Mouse (Mus musculus) CH12.LX (cell line): ENCODE measurements around the gene Cyth3. TPM values are rescaled to one million over a fixed set of nuclear protein-coding genes. Genes with fewer than 3 reads are reported as not detected.

Source experiments
- DNase-seq: peaks from one replicate; pipeline ENCODE4 v3.0.0-alpha.2; 2013; ENCODE audit errors: extremely low read depth
- H3K27ac ChIP-seq: 2 replicates; pipeline ENCODE4 v1.5.1; 2012; ENCODE audit warnings: low read depth, mild to moderate bottlenecking, control low read depth, moderate library complexity; ENCODE audit not compliant: insufficient read depth
- H3K27me3 ChIP-seq: replicated peaks from 2 replicates; pipeline ENCODE3; 2012; ENCODE audit warnings: inconsistent platforms
- H3K36me3 ChIP-seq, 2 experiments: replicated peaks in 1 of 2; 2 replicates each; pipeline versions ENCODE3 to v1.6.1; 2012; ENCODE audit warnings: inconsistent platforms in 1 of 2, low read length in 1 of 2, mild to moderate bottlenecking in 1 of 2, mixed read lengths in 1 of 2, moderate library complexity in 1 of 2; ENCODE audit not compliant: control insufficient read depth in 1 of 2, insufficient read depth in 1 of 2
- H3K4me1 ChIP-seq, 2 experiments: 2 replicates each; pipeline ENCODE4 v1.6.1; 2012; ENCODE audit warnings: inconsistent platforms in 1 of 2, moderate library complexity in 1 of 2; ENCODE audit not compliant: insufficient read depth in 2 of 2, control insufficient read depth in 1 of 2
- H3K4me2 ChIP-seq: 2 replicates; pipeline ENCODE4 v1.6.1; 2012; ENCODE audit warnings: low read depth, mild to moderate bottlenecking, control low read depth; ENCODE audit not compliant: poor library complexity, insufficient read depth, severe bottlenecking
- H3K4me3 ChIP-seq, 3 experiments: fragments of 150-350 bp in 1 of 3; sonication (generic) in 1 of 3; replicated peaks in 1 of 3; 2 replicates each; pipeline versions ENCODE3 to v1.5.1; 2011 to 2012; ENCODE audit warnings: low read depth in 2 of 3, low read length in 2 of 3, mild to moderate bottlenecking in 2 of 3, moderate library complexity in 2 of 3, control low read depth in 1 of 3, improper control_type of control experiment in 1 of 3, inconsistent platforms in 1 of 3, mixed read lengths in 1 of 3; ENCODE audit not compliant: poor library complexity in 1 of 3
- H3K79me2 ChIP-seq: replicated peaks from 2 replicates; pipeline ENCODE4 v1.6.1; 2012; ENCODE audit warnings: mild to moderate bottlenecking, moderate library complexity; ENCODE audit not compliant: control insufficient read depth, poor library complexity, insufficient read depth, severe bottlenecking; ENCODE audit errors: extremely low read depth
- H3K9ac ChIP-seq: 2 replicates; pipeline ENCODE4 v1.6.1; 2012; ENCODE audit warnings: low read depth, mild to moderate bottlenecking, control low read depth, moderate library complexity; ENCODE audit not compliant: insufficient read depth
- H3K9me3 ChIP-seq: replicated peaks from 2 replicates; pipeline ENCODE3; 2012; ENCODE audit warnings: low read length, inconsistent platforms, mixed read lengths
- CHD2 ChIP-seq: IDR thresholded peaks from 2 replicates; pipeline ENCODE4 v1.6.1; 2011; ENCODE audit warnings: low read length, improper control_type of control experiment
- CTCF ChIP-seq, 2 experiments: IDR thresholded peaks in 1 of 2; conservative IDR thresholded peaks in 1 of 2; 2 replicates each; pipeline ENCODE4 v1.5.1; 2011 to 2012; ENCODE audit warnings: low read depth in 2 of 2, low read length in 2 of 2, improper control_type of control experiment in 1 of 2, inconsistent platforms in 1 of 2, mild to moderate bottlenecking in 1 of 2, moderate library complexity in 1 of 2
- ELF1 ChIP-seq: IDR thresholded peaks from 2 replicates; pipeline ENCODE4 v1.6.1; 2014; ENCODE audit warnings: low read depth, mild to moderate bottlenecking, inconsistent platforms, low read length, improper control_type of control experiment
- GABPA ChIP-seq: IDR thresholded peaks from 2 replicates; pipeline ENCODE4 v1.6.1; 2012; ENCODE audit warnings: low read depth, low read length, improper control_type of control experiment, inconsistent platforms; ENCODE audit not compliant: insufficient replicate concordance
- HCFC1 ChIP-seq: IDR thresholded peaks from 2 replicates; pipeline ENCODE4 v1.6.1; 2012; ENCODE audit warnings: low read depth, mild to moderate bottlenecking, inconsistent platforms, low read length, improper control_type of control experiment
- JUND ChIP-seq: conservative IDR thresholded peaks from 2 replicates; pipeline ENCODE4 v1.6.1; 2011; ENCODE audit warnings: low read depth, low read length, improper control_type of control experiment
- MAZ ChIP-seq: IDR thresholded peaks from 2 replicates; pipeline ENCODE4 v1.6.1; 2012; ENCODE audit warnings: low read depth, mild to moderate bottlenecking, inconsistent platforms, low read length, improper control_type of control experiment, moderate library complexity
- MEF2A ChIP-seq: IDR thresholded peaks from 2 replicates; pipeline ENCODE4 v1.6.1; 2014; ENCODE audit warnings: low read depth, mild to moderate bottlenecking, inconsistent platforms, low read length, improper control_type of control experiment, borderline replicate concordance
- MXI1 ChIP-seq: IDR thresholded peaks from 2 replicates; pipeline ENCODE4 v1.6.1; 2011; ENCODE audit warnings: mild to moderate bottlenecking, low read depth, low read length, improper control_type of control experiment
- NRF1 ChIP-seq: IDR thresholded peaks from 2 replicates; pipeline ENCODE4 v1.6.1; 2014; ENCODE audit warnings: low read depth, mild to moderate bottlenecking, inconsistent platforms, low read length, improper control_type of control experiment, moderate library complexity
- POLR2A ChIP-seq: IDR thresholded peaks from 2 replicates; pipeline ENCODE4 v1.6.1; 2011; ENCODE audit warnings: low read depth, mild to moderate bottlenecking, improper control_type of control experiment, low read length
- POLR2AphosphoS2 ChIP-seq: IDR thresholded peaks from 2 replicates; pipeline ENCODE4 v1.6.1; 2011; ENCODE audit warnings: low read depth, low read length, improper control_type of control experiment
- RAD21 ChIP-seq: IDR thresholded peaks from 2 replicates; pipeline ENCODE4 v1.6.1; 2011; ENCODE audit warnings: low read depth, mild to moderate bottlenecking, low read length, improper control_type of control experiment, moderate library complexity
- RCOR1 ChIP-seq: conservative IDR thresholded peaks from 2 replicates; pipeline ENCODE4 v1.6.1; 2012; ENCODE audit warnings: low read depth, mild to moderate bottlenecking, inconsistent platforms, low read length, improper control_type of control experiment
- SIN3A ChIP-seq: IDR thresholded peaks from 2 replicates; pipeline ENCODE4 v1.6.1; 2012; ENCODE audit warnings: low read length, improper control_type of control experiment, inconsistent platforms
- TCF12 ChIP-seq: IDR thresholded peaks from 2 replicates; pipeline ENCODE4 v1.6.1; 2014; ENCODE audit warnings: low read depth, mild to moderate bottlenecking, inconsistent platforms, low read length, improper control_type of control experiment
- UBTF ChIP-seq: IDR thresholded peaks from 2 replicates; pipeline ENCODE4 v1.6.1; 2012; ENCODE audit warnings: low read depth, mild to moderate bottlenecking, inconsistent platforms, low read length, improper control_type of control experiment, moderate library complexity
- USF1 ChIP-seq: IDR thresholded peaks from 2 replicates; pipeline ENCODE4 v1.6.1; 2014; ENCODE audit warnings: low read depth, mild to moderate bottlenecking, inconsistent platforms, low read length, improper control_type of control experiment
- USF2 ChIP-seq: conservative IDR thresholded peaks from 2 replicates; pipeline ENCODE4 v1.6.1; 2011; ENCODE audit warnings: low read depth, low read length, improper control_type of control experiment
- ZC3H11A ChIP-seq: IDR thresholded peaks from 2 replicates; pipeline ENCODE4 v1.6.1; 2012; ENCODE audit warnings: low read depth, mild to moderate bottlenecking, inconsistent platforms, low read length, improper control_type of control experiment
- ZMIZ1 ChIP-seq: IDR thresholded peaks from 2 replicates; pipeline ENCODE4 v1.6.1; 2012; ENCODE audit warnings: low read depth, mild to moderate bottlenecking, inconsistent platforms, low read length, improper control_type of control experiment
- ZNF384 ChIP-seq: IDR thresholded peaks from 2 replicates; pipeline ENCODE4 v1.6.1; 2012; ENCODE audit warnings: low read depth, low read length, improper control_type of control experiment, inconsistent platforms
- dilution Hi-C: fragments of 300-500 bp; cut with MboI; formaldehyde crosslinking; loops from 2 replicates; pipeline ENCODE4 v1.14.3; 2020; ENCODE audit warnings: low sequenced_read_pairs; ENCODE audit not compliant: extremely low pct_unique_long_range_greater_than_20kb, extremely low pct_ligation_motif_present
- in situ Hi-C: fragments of 300-500 bp; cut with MboI; formaldehyde crosslinking; loops from 3 replicates; pipeline ENCODE4 v1.14.3; 2019; ENCODE audit warnings: low sequenced_read_pairs, low pct_ligation_motif_present, low pct_unique_long_range_greater_than_20kb, mixed read lengths
- polyA plus RNA-seq: library from polyadenylated mRNA; unstranded; fragments of >175 nt; gene quantifications from 2 replicates; pipeline ENCODE4 v1.2.1, GENCODE M21; 2012; ENCODE audit warnings: low read depth; ENCODE audit not compliant: insufficient read length
- total RNA-seq, 2 experiments: library from RNA; depleted of rRNA; stranded (reverse); fragments of 300-350 nt in 1 of 2; fragments of >200 nt in 1 of 2; gene quantifications; 2 replicates each; pipeline ENCODE4 v1.2.3; 2012 to 2014

Cyth3 gene
- total and polyA plus RNA-seq, 3 experiments: 3.3 to 5.4 (median 4.8) TPM

DNA sequence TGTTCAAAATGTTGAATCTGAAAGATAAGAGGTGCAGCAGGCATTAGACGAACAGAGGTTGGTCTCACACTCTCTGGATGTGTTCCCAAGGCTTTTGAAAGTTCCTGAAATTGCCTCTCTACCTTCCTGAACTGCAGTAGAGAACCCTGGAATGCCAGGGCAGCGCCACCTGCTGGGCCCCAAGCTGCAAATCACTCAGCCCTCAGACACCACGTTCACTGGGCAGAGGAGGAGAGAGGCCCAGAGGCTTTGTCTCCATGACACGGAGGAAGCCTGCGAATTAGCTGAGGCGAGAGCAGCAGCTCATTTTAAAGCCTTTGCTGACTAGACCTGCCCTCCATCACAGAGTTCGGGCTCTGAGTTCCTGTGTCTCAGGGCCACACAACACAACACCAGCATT is 89.1 kb downstream of the Cyth3 start (continued):
- no peak for TF ChIP-seq USF1
- TF ChIP-seq ZNF384: no peak
- no peak for TF ChIP-seq HCFC1
- TF ChIP-seq, all 38 proteins: peak for 6

- Histone ChIP-seq H3K27ac (no peak overlapping the region), H3K4me3 (no peak overlapping the region), H3K4me1 (peaks cover 0 to 7% of the 10 kb centered on the region in 2 experiments; a peak in 2 of 4 replicates)
- no peak for TF ChIP-seq MAZ
- no peak for TF ChIP-seq POLR2AphosphoS2
- TF ChIP-seq MXI1: no peak
- no peak for TF ChIP-seq NRF1
- TF ChIP-seq, all 38 proteins: peak for 0
- dilution Hi-C loops (no loop called here), in situ Hi-C loops (loop anchor here (5.0 kb wide), 1 partner anchor 140 kb away; no protein-coding TSS in a partner anchor)
- Histone ChIP-seq H3K9me3 (no peaks in the 10 kb centered on the region), H3K27me3 (no peaks in the 10 kb centered on the region), H3K9ac (no peak overlapping the region), H3K79me2 (no peaks in the 10 kb centered on the region), H3K4me2 (no peak overlapping the region), H3K36me3 (peaks cover 57 to 91% of the 10 kb centered on the region in 2 experiments)
- no peak for DNase-seq
Observed at GRCm38 (mm10) chr5:143712011-143712800, 90.0 kb downstream of the Cyth3 start.

DNA sequence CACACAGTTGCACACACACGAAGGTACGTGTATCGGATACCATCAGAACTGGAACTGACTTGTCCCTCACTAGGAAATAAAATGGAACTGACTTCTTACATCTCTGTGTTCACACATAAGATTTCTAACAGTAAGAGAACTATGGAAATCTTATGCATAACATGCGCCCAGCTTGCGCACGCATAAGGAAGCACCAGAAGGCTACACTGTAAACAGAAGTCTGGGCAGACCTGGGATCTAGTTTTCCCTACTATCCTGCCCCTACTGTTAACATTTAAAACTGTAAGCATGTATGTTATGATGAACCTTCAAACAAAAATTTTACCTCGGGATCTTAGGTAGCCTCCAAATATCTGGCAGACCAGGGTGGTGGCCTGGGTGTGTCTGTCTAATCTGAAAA is 99.7 kb downstream of the Cyth3 start:
- H3K9me3 ChIP-seq: no peaks in the 10 kb centered on the region
- H3K36me3 ChIP-seq: peaks cover 67 to 95% of the 10 kb centered on the region in 2 experiments
- H3K27ac ChIP-seq: no peak overlapping the region
- H3K79me2 ChIP-seq: no peaks in the 10 kb centered on the region
- dilution Hi-C loops: no loop called here
- H3K4me1 ChIP-seq: no peaks in the 10 kb centered on the region
- in situ Hi-C loops: loop anchor here (10.0 kb wide), 1 partner anchor 287 kb away; no protein-coding TSS in a partner anchor
- no peak for DNase-seq
- H3K4me3 ChIP-seq: no peak overlapping the region
- H3K4me2 ChIP-seq: no peak overlapping the region
- TF ChIP-seq GABPA: no peak
- no peak for TF ChIP-seq SIN3A
- no peak for TF ChIP-seq ZC3H11A
- TF ChIP-seq CTCF (conservative IDR thresholded peaks at IDR 0.05 in 1 of 2, IDR thresholded peaks at IDR 0.05 in 1 of 2; ENCODE audit: low read depth in 2 of 2, low read length in 2 of 2): no peak
- TF ChIP-seq POLR2A: no peak
- no peak for TF ChIP-seq CHD2
- no peak for TF ChIP-seq ELF1
- no peak for TF ChIP-seq UBTF
- TF ChIP-seq ZMIZ1: no peak
- TF ChIP-seq RAD21: no peak
- no peak for TF ChIP-seq JUND
- TF ChIP-seq MEF2A: no peak
- no peak for TF ChIP-seq NRF1
- no peak for TF ChIP-seq USF2
- no peak for TF ChIP-seq HCFC1
- TF ChIP-seq MXI1: no peak
- TF ChIP-seq TCF12: no peak
- TF ChIP-seq USF1: no peak
- no peak for TF ChIP-seq RCOR1
- H3K27me3 ChIP-seq: no peaks in the 10 kb centered on the region
- H3K9ac ChIP-seq: no peak overlapping the region
